Mouse (Mus musculus): ENCODE data around the gene Dolpp1.

- TF ChIP-seq CTCF (IDR thresholded peaks at IDR 0.05; ENCODE audit: low read depth, low read length) = no peak
- no peak for TF ChIP-seq POLR2A (IDR thresholded peaks at IDR 0.05; ENCODE audit: borderline replicate concordance, low read depth, low read length)
Observed at GRCm38 (mm10) chr2:30418259-30418658, 26.2 kb downstream of the Dolpp1 start.
